In the genomic region with DNA sequence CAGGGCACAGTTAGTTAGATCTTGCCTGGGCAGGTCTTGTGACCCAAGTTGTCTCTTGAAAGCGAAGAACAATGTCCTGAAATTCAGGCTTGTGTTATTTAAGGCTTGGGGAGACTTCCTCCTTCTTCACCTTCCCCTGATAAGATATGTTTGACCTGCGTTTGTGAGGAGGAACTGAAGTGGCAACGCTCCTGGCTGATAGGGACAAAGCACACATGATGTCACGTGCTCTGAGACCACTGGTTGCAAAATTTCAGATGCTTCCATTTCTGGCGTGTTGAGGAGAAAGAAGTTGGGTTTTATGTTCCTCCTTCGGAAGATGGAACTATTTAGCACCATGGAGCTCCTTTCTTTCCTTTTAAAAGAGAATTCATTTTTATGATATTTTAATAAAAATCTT, we compare ENCODE assay signal across 20 mouse cellular contexts. TPM values are rescaled to one million over a fixed set of nuclear protein-coding genes. Genes with fewer than 3 reads are reported as not detected.
DNase-seq lines count a peak whose midpoint lies in the region; ATAC-seq lines count a peak whose summit lies in the region.
"Had no signal": no experiment of that assay in that cellular context is flagged by ENCODE, and none has a peak within 500 bp of the region (broad histone marks: within the 10 kb centered on the region; RNA-seq: fewer than 3 reads in every experiment).

No protein-coding gene starts in this region.

- 86% methylated on average over 6 of the region's 6 CpGs for WGBS in midbrain, embryonic 11.5 days
- 86% methylated on average over 6 of the region's 6 CpGs for WGBS in midbrain, embryonic 15.5 days
- 87% methylated on average over 6 of the region's 6 CpGs for WGBS in forebrain, embryonic 10.5 days
- WGBS in heart, embryonic 10.5 days = 47% methylated on average over 6 of the region's 6 CpGs

- no peak overlapping the region for H3K4me3 ChIP-seq in midbrain, embryonic 11.5 days (ENCODE audit: low read depth, low read length)
- H3K4me3 ChIP-seq in midbrain, embryonic 15.5 days = no peak overlapping the region
- no peak overlapping the region for H3K4me3 ChIP-seq in forebrain, embryonic 10.5 days
- no peak overlapping the region for H3K4me3 ChIP-seq in heart, embryonic 10.5 days
- H3K4me3 ChIP-seq: embryonic facial prominence, embryonic 10.5 days; left cerebral cortex, adult 2 months; neural tube, embryonic 12.5 days had no signal

- H3K27ac ChIP-seq in midbrain, embryonic 11.5 days (ENCODE audit: low read depth, low read length) = no peak overlapping the region
- no peak overlapping the region for H3K27ac ChIP-seq in midbrain, embryonic 15.5 days
- H3K27ac ChIP-seq in forebrain, embryonic 10.5 days = no peak overlapping the region
- H3K27ac ChIP-seq in heart, embryonic 10.5 days = no peak overlapping the region
- H3K27ac ChIP-seq: embryonic facial prominence, embryonic 10.5 days; left cerebral cortex, adult 2 months; neural tube, embryonic 12.5 days had no signal

- no peak overlapping the region for H3K4me2 ChIP-seq in midbrain, embryonic 11.5 days
- H3K4me2 ChIP-seq in midbrain, embryonic 15.5 days = no peak overlapping the region
- H3K4me2 ChIP-seq: neural tube, embryonic 12.5 days had no signal

- H3K4me1 ChIP-seq in midbrain, embryonic 11.5 days (ENCODE audit: control insufficient read depth, insufficient read depth, low read length) = no peaks in the 10 kb centered on the region
- no peaks in the 10 kb centered on the region for H3K4me1 ChIP-seq in midbrain, embryonic 15.5 days
- no peaks in the 10 kb centered on the region for H3K4me1 ChIP-seq in forebrain, embryonic 10.5 days
- H3K4me1 ChIP-seq in heart, embryonic 10.5 days = peaks cover 8% of the 10 kb centered on the region; the same call in 1 of the 2 replicates
- H3K4me1 ChIP-seq: embryonic facial prominence, embryonic 10.5 days; neural tube, embryonic 12.5 days had no signal

- H3K9me3 ChIP-seq in midbrain, embryonic 11.5 days (ENCODE audit: control insufficient read depth, low read length) = no peaks in the 10 kb centered on the region
- H3K9me3 ChIP-seq in midbrain, embryonic 15.5 days = no peaks in the 10 kb centered on the region
- H3K9me3 ChIP-seq in forebrain, embryonic 10.5 days = no peaks in the 10 kb centered on the region
- H3K9me3 ChIP-seq in heart, embryonic 10.5 days = no peaks in the 10 kb centered on the region
- H3K9me3 ChIP-seq: embryonic facial prominence, embryonic 10.5 days; neural tube, embryonic 12.5 days had no signal

- no peak for ATAC-seq in midbrain, embryonic 11.5 days (ENCODE audit: low FRiP score)
- ATAC-seq in midbrain, embryonic 15.5 days (replicated peaks) = no peak
- ATAC-seq: CD4-positive, CD25-positive, alpha-beta regulatory T cell, adult 4 months; forebrain, postnatal 0 days; midbrain, embryonic 16.5 days had no signal

- no peaks in the 10 kb centered on the region for H3K27me3 ChIP-seq in midbrain, embryonic 11.5 days (ENCODE audit: control insufficient read depth, insufficient read depth, low read length)
- H3K27me3 ChIP-seq in midbrain, embryonic 15.5 days (replicated peaks) = no peaks in the 10 kb centered on the region
- no peaks in the 10 kb centered on the region for H3K27me3 ChIP-seq in forebrain, embryonic 10.5 days (ENCODE audit: poor library complexity, severe bottlenecking)
- peaks cover 16% of the 10 kb centered on the region; the same call in 1 of the 2 replicates for H3K27me3 ChIP-seq in heart, embryonic 10.5 days (ENCODE audit: insufficient read depth, poor library complexity, severe bottlenecking)
- H3K27me3 ChIP-seq: neural tube, embryonic 12.5 days had no signal

- H3K36me3 ChIP-seq in midbrain, embryonic 11.5 days (ENCODE audit: control insufficient read depth, insufficient read depth, low read length) = no peaks in the 10 kb centered on the region
- H3K36me3 ChIP-seq in midbrain, embryonic 15.5 days (replicated peaks) = no peaks in the 10 kb centered on the region
- no peaks in the 10 kb centered on the region for H3K36me3 ChIP-seq in forebrain, embryonic 10.5 days (replicated peaks)
- no peaks in the 10 kb centered on the region for H3K36me3 ChIP-seq in heart, embryonic 10.5 days
- H3K36me3 ChIP-seq: embryonic facial prominence, embryonic 10.5 days; neural tube, embryonic 12.5 days had no signal

- peak; percentile 59 for DNase-seq in midbrain, embryonic 11.5 days (ENCODE audit: low spot score, missing footprints)
- peak; percentile 16 for DNase-seq in brain, adult 2 months (ENCODE audit: low read depth, low spot score)
- peak; percentile 42 for DNase-seq in lung, postnatal 4 days
- no peak for DNase-seq in thymus, postnatal 10 days (ENCODE audit: low spot score in 2 of 2)
- DNase-seq in forebrain, embryonic 10.5 days (ENCODE audit: extremely low spot score, low spot score) = no peak
- DNase-seq in heart, embryonic 10.5 days (ENCODE audit: low spot score) = no peak
- DNase-seq: adrenal gland, postnatal 14 days; forebrain, postnatal 0 days; gastrocnemius, postnatal 10 days; heart, postnatal 4 days had no signal

- no peak overlapping the region for H3K9ac ChIP-seq in midbrain, embryonic 11.5 days (ENCODE audit: low read length)
- H3K9ac ChIP-seq in midbrain, embryonic 15.5 days = no peak overlapping the region
- H3K9ac ChIP-seq: forebrain, postnatal 0 days; neural tube, embryonic 12.5 days had no signal

RNA-seq across cellular contexts. Expression of a gene that starts 15.8 kb away (rescaled TPM):
- polyA plus RNA-seq in midbrain, embryonic 11.5 days (2014; fragmentation: Nextera tagmentation; extraction: Ambion mirVana) = not detected in 2 replicates
- 0.22 and 0.28 TPM in 2 replicates for polyA plus RNA-seq in midbrain, embryonic 15.5 days (2015; fragmentation: Nextera tagmentation; extraction: Ambion mirVana)
- polyA plus RNA-seq in forebrain, embryonic 10.5 days (2016; fragmentation: Nextera tagmentation; extraction: Ambion mirVana) = not detected in 2 replicates
- polyA plus RNA-seq in heart, embryonic 10.5 days (2016; fragmentation: Nextera tagmentation; extraction: Ambion mirVana) = not detected in 2 replicates
- polyA plus RNA-seq: kidney, embryonic 14.5 days; limb, embryonic 11.5 days; neural tube, embryonic 12.5 days had no signal

RNA-seq across cellular contexts. Expression of a gene that starts 16.4 kb away (rescaled TPM):
- polyA plus RNA-seq in midbrain, embryonic 11.5 days (2014; fragmentation: Nextera tagmentation; extraction: Ambion mirVana) = not detected in 2 replicates
- not detected in 2 replicates for polyA plus RNA-seq in midbrain, embryonic 15.5 days (2015; fragmentation: Nextera tagmentation; extraction: Ambion mirVana)
- not detected in 2 replicates for polyA plus RNA-seq in forebrain, embryonic 10.5 days (2016; fragmentation: Nextera tagmentation; extraction: Ambion mirVana)
- polyA plus RNA-seq in heart, embryonic 10.5 days (2016; fragmentation: Nextera tagmentation; extraction: Ambion mirVana) = not detected in 2 replicates
- polyA plus RNA-seq: CD4-positive, CD25-positive, alpha-beta regulatory T cell, adult 4 months; embryonic facial prominence, embryonic 10.5 days; forebrain, postnatal 0 days; intestine, embryonic 14.5 days; kidney, embryonic 14.5 days; limb, embryonic 11.5 days; lung, embryonic 16.5 days; midbrain, embryonic 16.5 days; neural tube, embryonic 12.5 days had no signal

RNA-seq across cellular contexts. Expression of a gene that starts 27.4 kb away (rescaled TPM):
- polyA plus RNA-seq in midbrain, embryonic 11.5 days (2014; fragmentation: Nextera tagmentation; extraction: Ambion mirVana) = 172 and 184 TPM in 2 replicates
- 96.0 and 100 TPM in 2 replicates for polyA plus RNA-seq in midbrain, embryonic 15.5 days (2015; fragmentation: Nextera tagmentation; extraction: Ambion mirVana)
- 157 and 160 TPM in 2 replicates for polyA plus RNA-seq in forebrain, embryonic 10.5 days (2016; fragmentation: Nextera tagmentation; extraction: Ambion mirVana)
- 101 and 124 TPM in 2 replicates for polyA plus RNA-seq in heart, embryonic 10.5 days (2016; fragmentation: Nextera tagmentation; extraction: Ambion mirVana)

RNA-seq across cellular contexts. Expression of a gene that starts 41.2 kb away (rescaled TPM):
- polyA plus RNA-seq in midbrain, embryonic 11.5 days (2014; fragmentation: Nextera tagmentation; extraction: Ambion mirVana) = 0.52 and 0.55 TPM in 2 replicates
- 3.1 and 3.7 TPM in 2 replicates for polyA plus RNA-seq in midbrain, embryonic 15.5 days (2015; fragmentation: Nextera tagmentation; extraction: Ambion mirVana)
- 3.1 and 3.4 TPM in 2 replicates for polyA plus RNA-seq in forebrain, embryonic 10.5 days (2016; fragmentation: Nextera tagmentation; extraction: Ambion mirVana)
- 3.5 and 5.3 TPM in 2 replicates for polyA plus RNA-seq in heart, embryonic 10.5 days (2016; fragmentation: Nextera tagmentation; extraction: Ambion mirVana)

RNA-seq across cellular contexts. Expression of a gene that starts 45.7 kb away (rescaled TPM):
- 18.3 and 19.0 TPM in 2 replicates for polyA plus RNA-seq in midbrain, embryonic 11.5 days (2014; fragmentation: Nextera tagmentation; extraction: Ambion mirVana)
- polyA plus RNA-seq in midbrain, embryonic 15.5 days (2015; fragmentation: Nextera tagmentation; extraction: Ambion mirVana) = 15.1 and 17.2 TPM in 2 replicates
- 14.9 and 15.4 TPM in 2 replicates for polyA plus RNA-seq in forebrain, embryonic 10.5 days (2016; fragmentation: Nextera tagmentation; extraction: Ambion mirVana)
- polyA plus RNA-seq in heart, embryonic 10.5 days (2016; fragmentation: Nextera tagmentation; extraction: Ambion mirVana) = 10.9 and 13.2 TPM in 2 replicates

Comparison
In these comparisons a context has a peak if more than half of its experiments do, and no peak if none do; other contexts are left out.
1. DNase-seq: peak in midbrain, embryonic 11.5 days (single experiment), brain, adult 2 months (single experiment) and lung, postnatal 4 days (2 of 2); none in thymus, postnatal 10 days (0 of 2), forebrain, embryonic 10.5 days (single experiment) and heart, embryonic 10.5 days (single experiment).